Mouse (Mus musculus) lung, adult 18-20 months (tissue): ENCODE results near the gene Gm9837.

Experiments
- DNase-seq, 2 experiments: peaks; one replicate each; pipeline ENCODE4 v3.0.0; 2022; ENCODE audit warnings: mixed read lengths in 2 of 2

The Gm9837 gene

GRCm38 (mm10) chr11:53425251-53425650, 45.0 kb downstream of the Gm9837 start:
- DNase-seq = no peak

- DNase-seq = no peak
Observed at GRCm38 (mm10) chr11:53424826-53425225, 45.5 kb downstream of the Gm9837 start.

- DNase-seq = no peak
Observed at GRCm38 (mm10) chr11:53423036-53423435, 47.2 kb downstream of the Gm9837 start, which contains the start of gene Leap2. Gene Leap2, minus strand, starts transcription at chr11:53423170.
